Mouse (Mus musculus): ENCODE measurements around the gene Krt72. TPM values are rescaled to one million over a fixed set of nuclear protein-coding genes. Genes with fewer than 3 reads are reported as not detected.

Krt72 gene
- not detected for total RNA-seq (2023)

GRCm38 (mm10) chr15:101786360-101786759 lies at the start of gene Krt72:
Gene Krt72 (minus strand): TSS chr15:101786460.

GRCm38 (mm10) chr15:101817875-101818274 lies 31.6 kb upstream of the Krt72 start, which contains the start of gene Krt2:
Gene Krt2 (minus strand): TSS chr15:101818169.

GRCm38 (mm10) chr15:101802296-101802835 lies 16.1 kb upstream of the Krt72 start, which contains the start of gene Krt73:
Gene Krt73 (minus strand): TSS chr15:101802346.

GRCm38 (mm10) chr15:101742711-101743110 lies 43.5 kb downstream of the Krt72 start, which contains the start of gene Krt71:
Gene Krt71 (minus strand): TSS chr15:101743109.

Other genes starting within 250 kb of the Krt72 start
- gene Krt82, start 235.8 kb downstream of the Krt72 start, total RNA-seq (2023) = not detected
- not detected for gene Krt90, start 223.5 kb downstream of the Krt72 start, total RNA-seq (2023)
- gene Krt75, start 212.6 kb downstream of the Krt72 start, total RNA-seq (2023) = not detected
- gene Gm5414, start 158.3 kb downstream of the Krt72 start, total RNA-seq (2023) = not detected
- gene Gm5478, start 139.1 kb downstream of the Krt72 start, total RNA-seq (2023) = not detected
- gene Krt6b, start 106.2 kb downstream of the Krt72 start, total RNA-seq (2023) = not detected
- not detected for gene Krt6a, start 92.2 kb downstream of the Krt72 start, total RNA-seq (2023)
- not detected for gene Krt5, start 73.6 kb downstream of the Krt72 start, total RNA-seq (2023)
- not detected for gene Krt71, start 43.4 kb downstream of the Krt72 start, total RNA-seq (2023)
- gene Krt73, start 15.9 kb upstream of the Krt72 start, total RNA-seq (2023) = not detected
- gene Krt2, start 31.7 kb upstream of the Krt72 start, total RNA-seq (2023) = not detected
- gene Krt1, start 64.3 kb upstream of the Krt72 start, total RNA-seq (2023) = not detected
- gene Krt77, start 83.2 kb upstream of the Krt72 start, total RNA-seq (2023) = not detected
- not detected for gene Krt76, start 106.5 kb upstream of the Krt72 start, total RNA-seq (2023)
- gene Krt4, start 138.3 kb upstream of the Krt72 start, total RNA-seq (2023) = not detected
- not detected for gene Krt79, start 153.9 kb upstream of the Krt72 start, total RNA-seq (2023)
- not detected for gene Krt78, start 167.8 kb upstream of the Krt72 start, total RNA-seq (2023)
- gene Krt8, start 218.0 kb upstream of the Krt72 start, total RNA-seq (2023) = not detected
- not detected for gene Krt18, start 241.7 kb upstream of the Krt72 start, total RNA-seq (2023)

Measured in CD8-positive naive resting alpha-beta T cell, adult 57 days (primary cell).